9 mouse cellular contexts compared by ENCODE assay signal in the genomic region with DNA sequence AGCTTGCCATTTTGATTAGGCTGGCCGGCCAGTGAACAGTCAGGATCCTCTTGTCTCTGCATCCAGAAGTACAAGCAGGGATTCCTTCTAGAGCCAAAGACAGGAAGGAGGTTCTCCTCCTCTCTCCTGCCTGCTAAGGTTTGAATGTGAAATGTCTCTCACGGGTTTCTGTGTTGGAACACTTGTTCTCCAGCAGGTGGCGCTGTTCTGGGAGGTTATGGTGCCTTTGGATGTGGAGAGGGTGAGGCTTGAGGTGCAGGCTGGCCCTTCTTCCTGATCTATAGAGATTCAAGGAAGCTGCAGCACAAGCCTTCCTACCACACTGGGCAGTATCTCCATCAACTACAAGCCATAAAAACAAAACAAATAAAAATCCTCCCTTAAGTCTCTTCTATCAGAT.
DNase-seq lines count a peak whose midpoint lies in the region; ATAC-seq and TF ChIP-seq lines count a peak whose summit lies in the region.
"Had no signal": no experiment of that assay in that cellular context is flagged by ENCODE, and none has a peak within 500 bp of the region (broad histone marks: within the 10 kb centered on the region; RNA-seq: fewer than 3 reads in every experiment).

No protein-coding gene starts in this region.

- no peak overlapping the region for H3K9ac ChIP-seq in MEL (ENCODE audit: control insufficient read depth, low read depth, low read length, poor library complexity, severe bottlenecking)

- H3K79me2 ChIP-seq in MEL (ENCODE audit: control insufficient read depth, insufficient read depth, low read length, poor library complexity), result no peaks in the 10 kb centered on the region

- no peak; a peak in 1 of 4 replicates for TF ChIP-seq POLR2A in MEL (IDR thresholded peaks at IDR 0.05; ENCODE audit: control insufficient read depth in 1 of 2, insufficient read depth in 1 of 2, low read depth in 1 of 2, low read length in 2 of 2, poor library complexity in 1 of 2)

- ATAC-seq in erythroblast, adult 5-6 weeks (replicated peaks; ENCODE audit: low FRiP score, poor library complexity, severe bottlenecking), result no peak
- ATAC-seq in monocyte, adult 5-6 weeks (replicated peaks; ENCODE audit: insufficient number of reproducible peaks, low FRiP score, low TSS enrichment, poor library complexity, severe bottlenecking), result no peak

- H3K9me3 ChIP-seq in MEL (replicated peaks; ENCODE audit: insufficient read depth, low read length), result no peaks in the 10 kb centered on the region

- H3K4me1 ChIP-seq in MEL (ENCODE audit: control insufficient read depth in 1 of 2, insufficient read depth in 2 of 2, low read length in 2 of 2), result 0 out of 4 replicates have a peak, but pooled peaks cover 0 to 2% of the 10 kb centered on the region in 2 experiments

- no peak overlapping the region for H3K27ac ChIP-seq in MEL (ENCODE audit: control insufficient read depth, low read depth, low read length)

- peak; percentile 48 to 71 for DNase-seq in adrenal gland, postnatal 36 days
- no peak for DNase-seq in adrenal gland, adult 2 months
- peak; percentile 60 to 66 for DNase-seq in layer of hippocampus, postnatal 10 days (ENCODE audit: low spot score in 2 of 2)
- no peak for DNase-seq in layer of hippocampus, adult 8-10 months (ENCODE audit: low spot score in 2 of 2)
- peak; percentile 85 for DNase-seq in MEL (ENCODE audit: low read depth, low spot score)
- peak; percentile 80 for DNase-seq in induced T-regulatory cell, adult 2 months (ENCODE audit: low read depth)

- H3K4me3 ChIP-seq in MEL (ENCODE audit: control insufficient read depth in 1 of 2, insufficient read depth in 1 of 2, low read depth in 2 of 2, low read length in 2 of 2), result no peak overlapping the region
- H3K4me3 ChIP-seq: myocyte had no signal

- TF ChIP-seq RAD21 in MEL (IDR thresholded peaks at IDR 0.05; ENCODE audit: low read depth, low read length), result peak; percentile 47

- no peaks in the 10 kb centered on the region for H3K36me3 ChIP-seq in MEL (ENCODE audit: control insufficient read depth in 1 of 2, insufficient read depth in 2 of 2, low read length in 2 of 2)

- peak; percentile 83 to 94 (median 94) for TF ChIP-seq CTCF in MEL (IDR thresholded peaks at IDR 0.05 in 2 of 3, conservative IDR thresholded peaks at IDR 0.05 in 1 of 3; ENCODE audit: control insufficient read depth in 1 of 3, insufficient read depth in 1 of 3, low read depth in 2 of 3, low read length in 3 of 3, poor library complexity in 1 of 3, severe bottlenecking in 1 of 3)

- TF ChIP-seq EP300 in MEL (IDR thresholded peaks at IDR 0.05; ENCODE audit: low read depth in 1 of 2, low read length in 2 of 2), result no peak

- H3K27me3 ChIP-seq in MEL (ENCODE audit: control insufficient read depth in 1 of 2, insufficient read depth in 2 of 2, low read length in 2 of 2), result no peaks in the 10 kb centered on the region

TF ChIP-seq in MEL, 35 proteins besides CTCF, POLR2A, EP300 and RAD21:
- TF ChIP-seq MYC (IDR thresholded peaks at IDR 0.05; ENCODE audit: low read depth, low read length) (no peak; the same call in 1 of the 2 replicates), HCFC1 (IDR thresholded peaks at IDR 0.05; ENCODE audit: low read depth, low read length) (peak; percentile 53), MAZ (IDR thresholded peaks at IDR 0.05; ENCODE audit: low read depth, low read length) (0 out of 2 replicates have a peak, but pooled peaks have one; percentile 46), SMC3 (IDR thresholded peaks at IDR 0.05; ENCODE audit: low read depth, low read length) (peak; percentile 82), ELF1 (IDR thresholded peaks at IDR 0.05; ENCODE audit: low read depth, low read length) (peak; percentile 68), ZC3H11A (IDR thresholded peaks at IDR 0.05; ENCODE audit: low read depth, low read length) (peak; percentile 41), BHLHE40 (IDR thresholded peaks at IDR 0.05; ENCODE audit: borderline replicate concordance, low read depth, low read length) (no peak), CHD2 (IDR thresholded peaks at IDR 0.05; ENCODE audit: low read length) (no peak), UBTF (IDR thresholded peaks at IDR 0.05; ENCODE audit: borderline replicate concordance, insufficient read depth, low read depth, low read length) (no peak), SIN3A (IDR thresholded peaks at IDR 0.05; ENCODE audit: low read length) (peak; percentile 48; the same call in 1 of the 2 replicates), TCF12 (IDR thresholded peaks at IDR 0.05; ENCODE audit: low read depth, low read length) (0 out of 2 replicates have a peak, but pooled peaks have one; percentile 15), CHD1 (IDR thresholded peaks at IDR 0.05; ENCODE audit: low read depth, low read length) (no peak), GATA1 (IDR thresholded peaks at IDR 0.05; ENCODE audit: low read depth, low read length) (peak; percentile 6; the same call in 1 of the 2 replicates), ZMIZ1 (IDR thresholded peaks at IDR 0.05; ENCODE audit: low read depth, low read length) (no peak)
TF ChIP-seq in MEL: peak in this region for 8.

Comparison
In these comparisons a context has a peak if more than half of its experiments do, and no peak if none do; other contexts are left out.
1. DNase-seq: peak in adrenal gland, postnatal 36 days (2 of 2), layer of hippocampus, postnatal 10 days (2 of 2), MEL (single experiment) and induced T-regulatory cell, adult 2 months (single experiment); none in adrenal gland, adult 2 months (single experiment) and layer of hippocampus, adult 8-10 months (0 of 2).